Mouse (Mus musculus): Measurements from ENCODE around the gene Grm6. TPM values are rescaled to one million over a fixed set of nuclear protein-coding genes. Genes with fewer than 3 reads are reported as not detected.

The Grm6 gene
- polyA plus RNA-seq, 1 experiment from 2014 or later: not detected

- DNase-seq (ENCODE audit: low spot score) (peak; percentile 17), ATAC-seq (replicated peaks; ENCODE audit: low FRiP score) (no peak)
- 57% methylated on average over 3 of the region's 3 CpGs for WGBS
- Histone ChIP-seq H3K9ac (ENCODE audit: low read length) (no peak overlapping the region), H3K36me3 (ENCODE audit: control insufficient read depth, insufficient read depth, low read length) (no peaks in the 10 kb centered on the region), H3K4me1 (replicated peaks; ENCODE audit: control insufficient read depth, insufficient read depth, low read length) (peaks cover 9% of the 10 kb centered on the region), H3K4me2 (ENCODE audit: low read depth, low read length, severe bottlenecking) (no peak overlapping the region), H3K27me3 (ENCODE audit: control insufficient read depth, insufficient read depth, low read length) (peaks cover 48% of the 10 kb centered on the region), H3K9me3 (ENCODE audit: control insufficient read depth, low read length) (no peaks in the 10 kb centered on the region), H3K27ac (ENCODE audit: low read depth, low read length) (no peak overlapping the region), H3K4me3 (ENCODE audit: low read depth, low read length) (no peak overlapping the region)
These were observed 1.9 kb upstream of the Grm6 start for GRCm38 (mm10) chr11:50848520-50849137.

- no peak overlapping the region for H3K9ac ChIP-seq (ENCODE audit: low read length)
- no peak overlapping the region for H3K4me3 ChIP-seq (ENCODE audit: low read depth, low read length)
- H3K9me3 ChIP-seq (ENCODE audit: control insufficient read depth, low read length): no peaks in the 10 kb centered on the region
- 11% methylated on average over 10 of the region's 10 CpGs for WGBS
- H3K27me3 ChIP-seq (ENCODE audit: control insufficient read depth, insufficient read depth, low read length): peaks cover 48% of the 10 kb centered on the region
- H3K36me3 ChIP-seq (ENCODE audit: control insufficient read depth, insufficient read depth, low read length): no peaks in the 10 kb centered on the region
- peaks cover 9% of the 10 kb centered on the region for H3K4me1 ChIP-seq (replicated peaks; ENCODE audit: control insufficient read depth, insufficient read depth, low read length)
- DNase-seq (ENCODE audit: low spot score) (peak; percentile 29), ATAC-seq (replicated peaks; ENCODE audit: low FRiP score) (no peak)
- H3K4me2 ChIP-seq (ENCODE audit: low read depth, low read length, severe bottlenecking): no peak overlapping the region
- no peak overlapping the region for H3K27ac ChIP-seq (ENCODE audit: low read depth, low read length)
These were observed 1.2 kb upstream of the Grm6 start for GRCm38 (mm10) chr11:50849310-50849709.

GRCm38 (mm10) chr11:50850989-50851601 is 610 bp downstream of the Grm6 start:
- no peaks in the 10 kb centered on the region for H3K9me3 ChIP-seq (ENCODE audit: control insufficient read depth, low read length)
- no peak overlapping the region for H3K27ac ChIP-seq (ENCODE audit: low read depth, low read length)
- peak overlapping the region; percentile 36 for H3K4me3 ChIP-seq (ENCODE audit: low read depth, low read length)
- peak overlapping the region; percentile 75 for H3K4me2 ChIP-seq (ENCODE audit: low read depth, low read length, severe bottlenecking)
- H3K4me1 ChIP-seq (replicated peaks; ENCODE audit: control insufficient read depth, insufficient read depth, low read length): peaks cover 9% of the 10 kb centered on the region
- H3K27me3 ChIP-seq (ENCODE audit: control insufficient read depth, insufficient read depth, low read length): peaks cover 48% of the 10 kb centered on the region
- H3K36me3 ChIP-seq (ENCODE audit: control insufficient read depth, insufficient read depth, low read length): no peaks in the 10 kb centered on the region
- 0 out of 2 replicates have a peak overlapping the region, but pooled peaks have one; percentile 32 for H3K9ac ChIP-seq (ENCODE audit: low read length)
- ATAC-seq (replicated peaks; ENCODE audit: low FRiP score): no peak
- DNase-seq (ENCODE audit: low spot score): peak; percentile 63
- WGBS: 0% methylated on average over 60 of the region's 72 CpGs

- Histone ChIP-seq H3K27me3 (ENCODE audit: control insufficient read depth, insufficient read depth, low read length) (no peaks in the 10 kb centered on the region), H3K4me2 (ENCODE audit: low read depth, low read length, severe bottlenecking) (no peak overlapping the region), H3K27ac (ENCODE audit: low read depth, low read length) (no peak overlapping the region), H3K9ac (ENCODE audit: low read length) (no peak overlapping the region), H3K9me3 (ENCODE audit: control insufficient read depth, low read length) (peaks cover 9% of the 10 kb centered on the region; the same call in 1 of the 2 replicates), H3K4me1 (replicated peaks; ENCODE audit: control insufficient read depth, insufficient read depth, low read length) (no peaks in the 10 kb centered on the region), H3K36me3 (ENCODE audit: control insufficient read depth, insufficient read depth, low read length) (peaks cover 27% of the 10 kb centered on the region), H3K4me3 (ENCODE audit: low read depth, low read length) (no peak overlapping the region)
- DNase-seq (ENCODE audit: low spot score) (no peak), ATAC-seq (replicated peaks; ENCODE audit: low FRiP score) (no peak)
- 95% methylated on average over 3 of the region's 3 CpGs for WGBS
These were observed 28.2 kb downstream of the Grm6 start for GRCm38 (mm10) chr11:50878641-50879040.

GRCm38 (mm10) chr11:50883756-50884155 is 33.3 kb downstream of the Grm6 start:
- no peak overlapping the region for H3K4me3 ChIP-seq (ENCODE audit: low read depth, low read length)
- H3K4me2 ChIP-seq (ENCODE audit: low read depth, low read length, severe bottlenecking): no peak overlapping the region
- H3K27ac ChIP-seq (ENCODE audit: low read depth, low read length): no peak overlapping the region
- H3K9ac ChIP-seq (ENCODE audit: low read length): no peak overlapping the region
- no peak for DNase-seq (ENCODE audit: low spot score)
- H3K27me3 ChIP-seq (ENCODE audit: control insufficient read depth, insufficient read depth, low read length): no peaks in the 10 kb centered on the region
- H3K9me3 ChIP-seq (ENCODE audit: control insufficient read depth, low read length): no peaks in the 10 kb centered on the region
- H3K36me3 ChIP-seq (ENCODE audit: control insufficient read depth, insufficient read depth, low read length): peaks cover 3% of the 10 kb centered on the region; the same call in 1 of the 2 replicates
- 90% methylated on average over 3 of the region's 3 CpGs for WGBS
- 0 out of 2 replicates have a peak, but pooled peaks cover 2% of the 10 kb centered on the region for H3K4me1 ChIP-seq (replicated peaks; ENCODE audit: control insufficient read depth, insufficient read depth, low read length)
- ATAC-seq (replicated peaks; ENCODE audit: low FRiP score): no peak

- H3K4me2 ChIP-seq (ENCODE audit: low read depth, low read length, severe bottlenecking): peak overlapping the region; percentile 59
- peak overlapping the region; percentile 39 for H3K4me3 ChIP-seq (ENCODE audit: low read depth, low read length)
- DNase-seq (ENCODE audit: low spot score) (no peak), ATAC-seq (replicated peaks; ENCODE audit: low FRiP score) (no peak)
- H3K9me3 ChIP-seq (ENCODE audit: control insufficient read depth, low read length): no peaks in the 10 kb centered on the region
- 44% methylated on average over 8 of the region's 8 CpGs for WGBS
- 0 out of 2 replicates have a peak, but pooled peaks cover 2% of the 10 kb centered on the region for H3K4me1 ChIP-seq (replicated peaks; ENCODE audit: control insufficient read depth, insufficient read depth, low read length)
- H3K27ac ChIP-seq (ENCODE audit: low read depth, low read length): no peak overlapping the region
- H3K27me3 ChIP-seq (ENCODE audit: control insufficient read depth, insufficient read depth, low read length): no peaks in the 10 kb centered on the region
- peak overlapping the region; percentile 73 for H3K9ac ChIP-seq (ENCODE audit: low read length)
- no peaks in the 10 kb centered on the region; the same call in 1 of the 2 replicates for H3K36me3 ChIP-seq (ENCODE audit: control insufficient read depth, insufficient read depth, low read length)
These were observed 35.9 kb downstream of the Grm6 start for GRCm38 (mm10) chr11:50886231-50886932.

- H3K4me2 ChIP-seq (ENCODE audit: low read depth, low read length, severe bottlenecking): peak overlapping the region; percentile 59
- peak overlapping the region; percentile 73 for H3K9ac ChIP-seq (ENCODE audit: low read length)
- H3K4me1 ChIP-seq (replicated peaks; ENCODE audit: control insufficient read depth, insufficient read depth, low read length): 0 out of 2 replicates have a peak, but pooled peaks cover 2% of the 10 kb centered on the region
- ATAC-seq (replicated peaks; ENCODE audit: low FRiP score) (peak; percentile 43; the same call in 1 of the 2 replicates), DNase-seq (ENCODE audit: low spot score) (no peak)
- H3K27ac ChIP-seq (ENCODE audit: low read depth, low read length): no peak overlapping the region
- peak overlapping the region; percentile 39 for H3K4me3 ChIP-seq (ENCODE audit: low read depth, low read length)
- no peaks in the 10 kb centered on the region; the same call in 1 of the 2 replicates for H3K36me3 ChIP-seq (ENCODE audit: control insufficient read depth, insufficient read depth, low read length)
- 31% methylated on average over 10 of the region's 10 CpGs for WGBS
- no peaks in the 10 kb centered on the region for H3K27me3 ChIP-seq (ENCODE audit: control insufficient read depth, insufficient read depth, low read length)
- no peaks in the 10 kb centered on the region; the same call in 1 of the 2 replicates for H3K9me3 ChIP-seq (ENCODE audit: control insufficient read depth, low read length)
These were observed 36.4 kb downstream of the Grm6 start for GRCm38 (mm10) chr11:50886933-50887293.

- peak within 1 kb of the TSS; percentile 39 for H3K4me3 ChIP-seq (ENCODE audit: low read depth, low read length)
- 6% methylated on average over 26 of the region's 26 CpGs for WGBS
- 0 out of 2 replicates have a peak, but pooled peaks cover 2% of the 10 kb centered on the region for H3K4me1 ChIP-seq (replicated peaks; ENCODE audit: control insufficient read depth, insufficient read depth, low read length)
- H3K27ac ChIP-seq (ENCODE audit: low read depth, low read length): no peak within 1 kb of the TSS
- H3K4me2 ChIP-seq (ENCODE audit: low read depth, low read length, severe bottlenecking): peak within 1 kb of the TSS; percentile 59
- ATAC-seq (replicated peaks; ENCODE audit: low FRiP score) (peak; percentile 95), DNase-seq (ENCODE audit: low spot score) (peak; percentile 93)
- H3K9ac ChIP-seq (ENCODE audit: low read length): peak within 1 kb of the TSS; percentile 73
- no peaks in the 10 kb centered on the region for H3K27me3 ChIP-seq (ENCODE audit: control insufficient read depth, insufficient read depth, low read length)
- no peaks in the 10 kb centered on the region; the same call in 1 of the 2 replicates for H3K9me3 ChIP-seq (ENCODE audit: control insufficient read depth, low read length)
- no peaks in the 10 kb centered on the region; the same call in 1 of the 2 replicates for H3K36me3 ChIP-seq (ENCODE audit: control insufficient read depth, insufficient read depth, low read length)
These were observed 37.1 kb downstream of the Grm6 start, which contains the start of gene Zfp454 for GRCm38 (mm10) chr11:50887390-50888128. Gene Zfp454, minus strand, starts transcription at chr11:50887651.

All from forebrain, embryonic 11.5 days (tissue).